Mouse (Mus musculus) liver, adult 2 months (tissue): ENCODE results near the gene Ypel4. TPM values are rescaled to one million over a fixed set of nuclear protein-coding genes. Genes with fewer than 3 reads are reported as not detected.

Experiments used
- DNase-seq: peaks from one replicate; pipeline ENCODE4 v3.0.0-alpha.2; 2011; ENCODE audit warnings: low read depth, low spot score; ENCODE audit errors: extremely low read depth
- H3K27ac ChIP-seq: fragments of 200-500 bp; replicated peaks from 2 replicates; pipeline ENCODE4 v1.5.1; 2012; ENCODE audit warnings: low read depth, mild to moderate bottlenecking, control low read depth, inconsistent platforms, low read length; ENCODE audit not compliant: insufficient read depth
- H3K27me3 ChIP-seq: fragments of 200-500 bp; 2 replicates; pipeline ENCODE4 v1.6.1; 2012; ENCODE audit warnings: mild to moderate bottlenecking, moderate library complexity, low read length, inconsistent platforms; ENCODE audit not compliant: control insufficient read depth, insufficient read depth
- H3K36me3 ChIP-seq: fragments of 200-500 bp; 2 replicates; pipeline ENCODE4 v1.6.1; 2012; ENCODE audit warnings: low read length, inconsistent platforms; ENCODE audit not compliant: control insufficient read depth, insufficient read depth
- H3K4me1 ChIP-seq: fragments of 200-500 bp; 2 replicates; pipeline ENCODE4 v1.6.1; 2011; ENCODE audit warnings: low read length; ENCODE audit not compliant: control insufficient read depth, insufficient read depth
- H3K4me3 ChIP-seq: fragments of 200-500 bp; 2 replicates; pipeline ENCODE4 v1.5.1; 2011; ENCODE audit warnings: low read depth, mild to moderate bottlenecking, control low read depth, low read length, moderate library complexity; ENCODE audit not compliant: insufficient read depth
- H3K79me2 ChIP-seq: fragments of 200-500 bp; 2 replicates; pipeline ENCODE4 v1.6.1; 2012; ENCODE audit warnings: inconsistent platforms, mild to moderate bottlenecking, low read length, moderate library complexity; ENCODE audit not compliant: control insufficient read depth, insufficient read depth
- H3K9ac ChIP-seq: fragments of 200-500 bp; 2 replicates; pipeline ENCODE4 v1.6.1; 2012; ENCODE audit warnings: low read depth, mild to moderate bottlenecking, control low read depth, inconsistent platforms, low read length
- CTCF ChIP-seq: fragments of 200-500 bp; IDR thresholded peaks from 2 replicates; pipeline ENCODE4 v1.5.1; 2011; ENCODE audit warnings: low read depth, low read length, control low read depth
- POLR2A ChIP-seq: fragments of 200-500 bp; IDR thresholded peaks from 2 replicates; pipeline ENCODE4 v1.6.1; 2011; ENCODE audit warnings: low read length, control low read depth; ENCODE audit not compliant: insufficient read depth; ENCODE audit errors: extremely low read depth
- WGBS: fragments of 180-500 bp; shearing (Covaris S2); methylation state at CpG from one replicate; pipeline ENCODE4 v1.1.7; 2018; 5-methylcytosine and 5-hydroxymethylcytosine counted together
- polyA plus RNA-seq: library from polyadenylated mRNA; depleted of rRNA; stranded (reverse); fragments of >200 nt; gene quantifications from 2 replicates; pipeline ENCODE4 v1.2.3, GENCODE M21; 2012
- total RNA-seq: library from RNA; depleted of rRNA; stranded (reverse); fragments of >200 nt; gene quantifications from 2 replicates; pipeline ENCODE4 v1.2.3, GENCODE M21; 2014

Gene Ypel4
- total and polyA plus RNA-seq, 2 experiments: 0.05 TPM; not detected in 1

DNA sequence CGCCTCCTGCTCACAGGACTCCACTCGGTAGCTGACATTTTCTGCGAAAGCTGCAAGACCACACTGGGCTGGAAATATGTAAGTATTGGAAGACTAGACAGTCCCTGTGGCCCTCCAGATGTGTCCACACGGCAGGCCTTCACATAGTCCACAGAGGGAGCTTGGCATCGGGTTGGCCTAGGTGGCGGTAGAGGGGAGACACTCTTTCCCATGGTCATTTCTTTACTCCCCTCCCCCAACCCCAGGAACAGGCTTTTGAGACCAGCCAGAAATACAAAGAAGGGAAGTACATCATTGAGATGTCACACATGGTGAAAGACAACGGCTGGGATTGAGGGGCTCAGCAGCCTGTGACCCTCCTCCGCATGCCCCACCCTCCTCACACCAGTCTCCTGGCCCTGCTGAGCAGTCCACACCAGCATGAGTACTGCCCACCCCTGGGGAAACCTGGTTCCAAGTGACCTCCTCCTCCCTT is 3.6 kb downstream of the Ypel4 start:
- WGBS: 19% methylated on average over 8 of the region's 8 CpGs
- Histone ChIP-seq H3K27ac (no peak overlapping the region), H3K9ac (no peak overlapping the region), H3K79me2 (0 out of 2 replicates have a peak, but pooled peaks cover 1% of the 10 kb centered on the region), H3K4me3 (no peak overlapping the region), H3K27me3 (no peaks in the 10 kb centered on the region), H3K36me3 (no peaks in the 10 kb centered on the region), H3K4me1 (peaks cover 14% of the 10 kb centered on the region)
- TF ChIP-seq CTCF (peak; percentile 26; the same call in 1 of the 2 replicates), POLR2A (no peak)
- no peak for DNase-seq

DNA sequence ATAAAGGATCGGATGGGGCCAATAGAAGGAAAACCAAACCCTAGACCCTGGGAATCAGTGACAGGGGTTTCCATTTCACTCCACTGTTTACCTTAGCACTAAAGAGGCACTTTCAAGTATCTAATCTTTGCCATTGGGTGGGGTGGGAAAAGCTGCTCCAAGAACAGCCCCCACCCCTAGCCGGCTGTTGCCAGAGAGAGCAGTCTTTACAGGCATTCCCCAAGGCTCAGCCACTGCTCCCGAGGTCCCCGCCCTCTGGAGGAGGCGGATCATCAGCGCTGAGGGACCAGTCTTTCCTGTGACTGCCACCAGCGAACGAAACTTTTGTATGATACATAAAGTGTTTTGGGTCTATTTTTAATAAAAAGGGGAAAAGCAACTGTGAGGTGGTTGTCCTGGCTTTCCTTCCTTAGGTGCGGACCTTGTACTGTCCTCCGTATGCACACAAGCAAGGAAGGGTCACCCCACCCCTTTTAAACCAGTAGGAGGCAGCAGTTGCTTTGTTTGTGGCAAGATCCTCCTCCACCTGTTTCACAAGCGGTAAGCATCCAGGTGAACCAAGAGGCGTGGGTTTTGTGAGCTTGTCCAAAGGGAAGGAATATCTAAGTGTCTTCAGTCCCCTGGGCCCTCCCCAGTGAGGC is 4.5 kb downstream of the Ypel4 start:
- TF ChIP-seq CTCF: peak; percentile 66
- no peak for TF ChIP-seq POLR2A
- Histone ChIP-seq H3K27ac (0 out of 2 replicates have a peak overlapping the region, but pooled peaks have one; percentile 3), H3K27me3 (no peaks in the 10 kb centered on the region), H3K4me1 (peaks cover 14% of the 10 kb centered on the region), H3K36me3 (no peaks in the 10 kb centered on the region), H3K79me2 (0 out of 2 replicates have a peak, but pooled peaks cover 3% of the 10 kb centered on the region), H3K9ac (peak overlapping the region; percentile 15), H3K4me3 (0 out of 2 replicates have a peak overlapping the region, but pooled peaks have one; percentile 1)
- WGBS: 1% methylated on average over 12 of the region's 12 CpGs
- DNase-seq: peak; percentile 81

DNA sequence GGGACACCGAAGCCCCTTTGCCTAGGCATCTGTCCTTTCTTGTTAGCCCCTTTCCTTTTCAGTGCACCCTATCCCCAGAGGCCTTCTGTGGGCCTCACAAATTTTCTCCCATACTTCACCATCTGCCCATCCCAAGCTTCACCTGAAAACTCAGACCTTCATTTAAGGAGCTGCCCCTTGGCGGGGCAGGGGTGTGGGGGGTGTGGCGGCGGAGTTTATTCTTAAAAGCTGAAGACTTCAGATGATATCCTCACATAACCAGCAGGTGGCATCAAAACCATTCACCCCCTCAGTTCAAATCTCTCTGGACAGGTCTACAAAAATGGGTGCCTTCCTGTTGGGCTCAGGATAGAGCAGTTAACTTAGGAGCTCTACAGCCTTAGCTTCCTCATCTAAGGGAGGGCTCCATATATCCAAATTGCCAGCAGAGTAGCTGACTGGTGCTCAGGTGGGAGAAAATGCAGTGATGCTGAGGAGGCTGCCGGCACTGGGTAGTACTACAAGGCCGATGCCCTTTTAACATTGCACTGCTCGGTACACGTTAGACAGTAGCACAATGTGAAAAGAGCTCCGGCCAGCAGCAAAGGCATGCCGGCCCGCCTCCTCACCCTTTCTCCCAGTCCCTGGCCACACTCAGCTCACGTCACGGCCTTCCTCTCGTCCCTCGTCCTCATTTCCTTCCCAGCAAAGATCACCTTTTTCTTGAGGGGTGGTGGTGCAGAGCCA is 6.9 kb downstream of the Ypel4 start:
- TF ChIP-seq CTCF (peak; percentile 28; the same call in 1 of the 2 replicates), POLR2A (0 out of 2 replicates have a peak, but pooled peaks have one; percentile 6)
- H3K79me2 ChIP-seq: 0 out of 2 replicates have a peak, but pooled peaks cover 3% of the 10 kb centered on the region
- DNase-seq: peak; percentile 57
- no peaks in the 10 kb centered on the region for H3K27me3 ChIP-seq
- H3K4me1 ChIP-seq: peaks cover 11% of the 10 kb centered on the region
- H3K9ac ChIP-seq: peak overlapping the region; percentile 41; the same call in 1 of the 2 replicates
- H3K27ac ChIP-seq: no peak overlapping the region; the same call in 1 of the 2 replicates
- WGBS: 67% methylated on average over 15 of the region's 15 CpGs
- H3K36me3 ChIP-seq: no peaks in the 10 kb centered on the region
- H3K4me3 ChIP-seq: no peak overlapping the region

GRCm38 (mm10) chr2:84741841-84742450 is 8.1 kb downstream of the Ypel4 start:
- H3K27me3 ChIP-seq: no peaks in the 10 kb centered on the region
- TF ChIP-seq CTCF: no peak
- TF ChIP-seq POLR2A: 0 out of 2 replicates have a peak, but pooled peaks have one; percentile 47
- 0 out of 2 replicates have a peak, but pooled peaks cover 3% of the 10 kb centered on the region for H3K79me2 ChIP-seq
- no peaks in the 10 kb centered on the region for H3K36me3 ChIP-seq
- H3K4me3 ChIP-seq: peak overlapping the region; percentile 66
- peaks cover 11% of the 10 kb centered on the region for H3K4me1 ChIP-seq
- 8% methylated on average over 5 of the region's 5 CpGs for WGBS
- H3K9ac ChIP-seq: peak overlapping the region; percentile 74
- DNase-seq: peak; percentile 94
- H3K27ac ChIP-seq: peak overlapping the region; percentile 88

DNA sequence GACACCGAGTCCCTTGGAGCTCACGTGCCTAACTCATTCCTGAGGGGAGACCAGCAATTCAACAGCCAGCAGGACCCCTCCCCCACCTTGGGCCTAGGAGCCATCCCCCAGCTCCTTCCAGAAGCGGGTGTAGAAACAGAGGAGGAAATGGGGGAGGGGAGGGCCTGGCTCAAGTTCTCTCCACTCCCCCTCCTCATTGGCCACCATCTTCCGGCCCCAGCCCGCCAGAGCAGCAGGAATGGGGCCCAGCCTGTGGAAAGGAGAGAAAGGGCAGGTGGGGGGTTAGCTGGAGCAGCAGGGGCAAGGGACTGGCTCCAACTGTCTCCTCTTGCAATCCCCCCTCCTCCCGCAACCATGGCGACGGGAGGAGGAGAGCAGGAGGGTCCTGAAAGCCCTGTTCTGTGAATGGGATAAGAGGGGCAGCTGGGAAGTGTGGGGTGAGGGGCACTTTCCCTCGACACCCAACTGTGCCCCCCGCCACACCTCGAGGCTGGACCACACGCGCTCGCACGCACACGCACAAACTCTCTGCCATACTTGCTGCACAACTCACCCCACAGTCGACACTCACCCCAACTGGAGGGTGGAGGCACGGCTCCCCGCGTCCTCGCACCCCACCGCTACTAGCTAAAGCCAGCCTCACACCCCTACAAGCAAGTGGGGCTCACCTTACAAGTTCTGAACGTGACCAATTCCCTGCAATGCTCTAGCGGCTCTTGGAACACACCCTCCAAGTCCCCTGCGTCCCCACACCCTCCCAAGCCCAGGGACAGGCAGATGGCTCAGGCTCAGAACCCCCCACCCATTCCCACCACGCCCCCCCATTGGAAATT is 8.8 kb downstream of the Ypel4 start:
- no peaks in the 10 kb centered on the region for H3K36me3 ChIP-seq
- DNase-seq: no peak
- 0 out of 2 replicates have a peak, but pooled peaks cover 3% of the 10 kb centered on the region for H3K79me2 ChIP-seq
- H3K9ac ChIP-seq: peak overlapping the region; percentile 74
- H3K4me3 ChIP-seq: peak overlapping the region; percentile 66
- no peaks in the 10 kb centered on the region for H3K27me3 ChIP-seq
- TF ChIP-seq CTCF (no peak), POLR2A (no peak)
- peak overlapping the region; percentile 88 for H3K27ac ChIP-seq
- H3K4me1 ChIP-seq: peaks cover 11% of the 10 kb centered on the region
- 3% methylated on average over 26 of the region's 26 CpGs for WGBS
